Mouse (Mus musculus) G1E (cell line): ENCODE data around the gene Grin2d.

ENCODE experiments used
- CTCF ChIP-seq: IDR thresholded peaks from 2 replicates; pipeline ENCODE4 v1.5.1; 2012; ENCODE audit warnings: low read depth, low read length, inconsistent platforms, mixed read lengths
- GATA1 ChIP-seq: IDR thresholded peaks from 2 replicates; pipeline ENCODE4 v1.6.1; 2012; ENCODE audit warnings: borderline replicate concordance, low read length, inconsistent platforms, mixed read lengths
- POLR2AphosphoS5 ChIP-seq: IDR thresholded peaks from 2 replicates; pipeline ENCODE4 v1.6.1; 2012; ENCODE audit warnings: low read depth, low read length, inconsistent platforms; ENCODE audit not compliant: insufficient replicate concordance
- TAL1 ChIP-seq: conservative IDR thresholded peaks from 2 replicates; pipeline ENCODE4 v1.6.1; 2012; ENCODE audit warnings: low read depth, low read length, inconsistent platforms, mixed read lengths

DNA sequence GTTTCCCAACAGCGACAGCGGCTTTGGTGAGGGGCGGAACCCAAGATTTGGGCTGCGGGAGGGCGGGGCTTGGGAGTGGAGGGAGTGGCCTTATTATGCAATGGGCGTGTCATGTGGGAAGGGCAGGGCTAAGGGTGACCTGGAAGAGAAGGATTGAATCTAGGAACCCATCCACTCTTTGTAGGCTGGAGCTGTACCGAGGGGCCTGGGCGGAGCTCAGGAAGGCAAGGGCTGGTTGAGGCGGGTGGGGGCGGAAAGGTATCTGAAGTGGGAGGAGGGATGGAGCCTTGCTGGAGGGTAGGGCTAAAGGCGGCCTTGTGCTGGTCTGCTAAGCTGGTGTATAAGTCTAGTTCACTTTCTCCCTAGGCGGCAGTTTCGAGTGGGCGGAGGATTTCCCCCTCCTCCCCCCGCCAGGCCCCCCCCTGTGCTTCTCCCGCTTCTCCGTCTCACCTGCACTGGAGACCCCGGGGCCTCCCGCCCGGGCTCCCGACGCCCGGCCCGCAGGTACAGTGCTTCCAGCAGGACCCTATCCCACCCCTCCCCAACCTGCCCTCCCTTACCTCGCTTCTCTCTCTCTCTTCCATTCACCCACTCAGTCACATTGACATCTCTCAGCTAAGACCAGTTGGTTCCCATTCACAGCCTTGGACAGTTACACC lies 77.5 kb downstream of the Grin2d start:
- TF ChIP-seq CTCF (no peak), TAL1 (no peak), GATA1 (no peak), POLR2AphosphoS5 (no peak)
